Mouse (Mus musculus) embryonic facial prominence, embryonic 11.5 days (tissue): Measurements from ENCODE around the gene Sgf29. TPM values are rescaled to one million over a fixed set of nuclear protein-coding genes. Genes with fewer than 3 reads are reported as not detected.
"Not testable (repeated sequence)": the region's sequence is repeated elsewhere in the genome, so short reads cannot be mapped to it uniquely, and the experiment has no call there.

Experiments used
- ATAC-seq: fragments of 200-750 bp; cut with Nextera tagmentation; replicated peaks from 2 replicates; pipeline ENCODE4 v1.8.0; 2017; ENCODE audit warnings: low read depth; ENCODE audit not compliant: insufficient number of reproducible peaks, low FRiP score, low TSS enrichment
- DNase-seq: peaks from one replicate; pipeline ENCODE4 v3.0.0-alpha.2; 2015; ENCODE audit warnings: low spot score
- H3K27ac ChIP-seq: fragments of 300-500 bp; sonication (generic); replicated peaks from 2 replicates; pipeline ENCODE4 v1.5.1; 2014; ENCODE audit warnings: mild to moderate bottlenecking, low read depth, low read length, control low read depth
- H3K27me3 ChIP-seq: fragments of 300-500 bp; sonication (generic); 2 replicates; pipeline ENCODE4 v1.6.1; 2014; ENCODE audit warnings: mild to moderate bottlenecking, low read length, moderate library complexity, mixed read lengths; ENCODE audit not compliant: control insufficient read depth, insufficient read depth
- H3K36me3 ChIP-seq: fragments of 300-500 bp; sonication (generic); replicated peaks from 2 replicates; pipeline ENCODE4 v1.6.1; 2014; ENCODE audit warnings: low read depth, mild to moderate bottlenecking, low read length, moderate library complexity, mixed read lengths; ENCODE audit not compliant: control insufficient read depth, insufficient read depth
- H3K4me1 ChIP-seq: fragments of 300-500 bp; sonication (generic); 2 replicates; pipeline ENCODE4 v1.6.1; 2014; ENCODE audit warnings: low read length, mixed read lengths; ENCODE audit not compliant: control insufficient read depth, insufficient read depth
- H3K4me2 ChIP-seq: fragments of 300-500 bp; sonication (generic); 2 replicates; pipeline ENCODE4 v1.6.1; 2014; ENCODE audit warnings: low read depth, mild to moderate bottlenecking, control low read depth, low read length, moderate library complexity
- H3K4me3 ChIP-seq: fragments of 300-500 bp; sonication (generic); 2 replicates; pipeline ENCODE4 v1.5.1; 2014; ENCODE audit warnings: low read depth, low read length, control low read depth
- H3K9ac ChIP-seq: fragments of 300-500 bp; sonication (generic); replicated peaks from 2 replicates; pipeline ENCODE4 v1.6.1; 2014; ENCODE audit warnings: mild to moderate bottlenecking, control low read depth, low read length
- H3K9me3 ChIP-seq: fragments of 300-500 bp; sonication (generic); replicated peaks from 2 replicates; pipeline ENCODE4 v1.6.1; 2016; ENCODE audit warnings: mild to moderate bottlenecking, low read length, inconsistent platforms, mixed read lengths; ENCODE audit not compliant: control insufficient read depth
- WGBS: fragments of 180-500 bp; shearing (Covaris S2); extraction: QIAGEN DNeasy Blood & Tissue Kit; methylation state at CpG from one replicate; pipeline ENCODE4 v1.1.7; 2014; 5-methylcytosine and 5-hydroxymethylcytosine counted together
- polyA plus RNA-seq: library from polyadenylated mRNA; unstranded; fragments of >200 nt; fragmentation: Nextera tagmentation; extraction: Ambion mirVana; gene quantifications from 2 replicates; pipeline ENCODE4 v1.2.1, GENCODE M21; 2014

Gene Sgf29
- polyA plus RNA-seq, 1 experiment from 2014 or later: 53.7 TPM

DNA sequence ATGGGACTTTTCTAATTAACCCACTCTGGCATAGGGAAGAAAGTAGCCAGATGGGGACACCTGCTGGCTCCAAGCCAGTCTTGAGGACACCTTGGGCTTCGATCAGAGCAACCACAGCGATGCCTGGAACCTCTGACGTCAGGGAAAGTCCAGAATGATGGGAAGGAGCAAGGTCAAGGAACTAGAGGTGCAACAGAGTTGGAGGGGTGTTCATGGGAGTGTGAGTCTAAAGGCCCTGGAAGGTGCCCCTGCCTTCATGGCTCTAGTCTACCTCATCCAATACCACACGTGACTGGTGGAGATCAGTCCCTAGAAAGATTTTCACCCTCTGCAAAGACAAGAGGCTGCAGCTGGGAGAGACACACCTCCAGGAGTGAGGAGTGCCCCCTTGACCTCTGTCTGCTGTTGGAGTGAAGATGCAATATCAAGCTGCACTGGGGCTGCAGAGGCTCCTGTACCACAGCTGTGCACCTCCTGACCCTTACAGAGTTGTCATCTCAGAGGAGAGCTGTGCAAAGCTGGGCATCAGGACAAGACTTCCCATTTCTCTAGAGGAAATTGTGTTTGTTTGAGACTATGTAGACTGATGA, 27.6 kb downstream of the Sgf29 start:
- DNase-seq (no peak), ATAC-seq (no peak)
- no peak overlapping the region for H3K4me2 ChIP-seq
- no peaks in the 10 kb centered on the region for H3K4me1 ChIP-seq
- no peaks in the 10 kb centered on the region for H3K9me3 ChIP-seq
- no peak overlapping the region for H3K9ac ChIP-seq
- no peak overlapping the region for H3K4me3 ChIP-seq
- no peak overlapping the region for H3K27ac ChIP-seq
- H3K36me3 ChIP-seq: 0 out of 2 replicates have a peak, but pooled peaks cover under 1% of the 10 kb centered on the region
- 80% methylated on average over 4 of the region's 4 CpGs for WGBS
- H3K27me3 ChIP-seq: no peaks in the 10 kb centered on the region

DNA sequence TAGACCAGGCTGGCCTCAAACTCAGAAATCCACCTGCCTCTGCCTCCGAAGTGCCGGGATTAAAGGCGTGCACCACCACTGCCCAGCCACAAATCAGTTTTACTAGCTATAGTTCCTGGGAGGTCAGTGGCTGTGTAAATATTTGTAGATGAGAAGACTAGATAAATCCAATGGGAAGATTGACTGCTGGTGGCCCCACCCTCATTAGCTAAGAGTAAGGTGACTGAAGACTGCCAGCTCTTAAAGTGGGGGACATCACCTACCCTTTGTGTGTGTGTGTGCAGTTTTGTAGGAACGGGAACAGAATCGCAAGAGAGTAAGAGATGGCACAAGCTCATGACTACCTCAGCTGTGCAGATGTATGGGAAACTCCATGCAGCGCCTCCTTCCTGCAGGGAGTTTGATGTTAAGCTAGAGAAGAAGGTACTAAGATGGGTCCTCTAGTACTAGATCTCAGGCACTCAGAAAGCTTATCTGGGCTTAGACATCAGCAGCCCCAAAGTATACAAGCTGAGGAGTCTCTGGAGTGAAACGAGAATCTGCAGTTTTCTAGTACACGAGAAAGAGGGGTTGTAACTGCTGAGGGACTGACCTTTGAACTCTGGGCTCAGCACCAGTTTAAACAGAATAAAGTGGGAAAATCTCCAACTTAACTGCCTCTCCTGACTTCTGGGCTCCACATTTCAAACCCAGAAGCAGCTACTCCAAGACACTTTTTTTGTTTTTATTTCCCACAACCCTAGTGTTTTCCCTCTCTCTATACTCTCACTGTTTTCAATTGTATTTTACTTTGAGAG, 29.6 kb downstream of the Sgf29 start:
- Histone ChIP-seq H3K4me1 (no peaks in the 10 kb centered on the region), H3K36me3 (no peaks in the 10 kb centered on the region), H3K27ac (no peak overlapping the region), H3K9me3 (no peaks in the 10 kb centered on the region), H3K9ac (no peak overlapping the region), H3K27me3 (no peaks in the 10 kb centered on the region), H3K4me3 (no peak overlapping the region), H3K4me2 (no peak overlapping the region)
- 82% methylated on average over 8 of the region's 8 CpGs for WGBS
- no peak for DNase-seq
- no peak for ATAC-seq

DNA sequence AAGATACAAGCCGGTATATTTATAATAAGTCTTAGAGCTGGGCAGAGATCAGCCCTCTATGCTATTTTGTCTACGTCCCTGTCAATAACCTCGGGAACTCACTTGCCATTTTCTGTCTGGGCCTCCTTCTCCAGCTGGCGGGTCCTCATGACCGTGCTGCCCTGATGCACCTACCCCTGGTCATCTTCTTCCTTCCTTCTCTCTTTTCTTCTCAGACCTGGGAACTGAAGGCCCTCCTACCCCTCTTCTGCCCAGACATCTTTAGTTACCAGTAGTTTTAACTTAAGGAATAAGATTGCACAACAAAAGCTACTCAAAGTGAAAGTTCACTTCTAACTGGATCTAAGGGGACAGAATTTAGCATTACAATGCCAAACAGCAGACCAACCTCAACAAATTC, 30.6 kb downstream of the Sgf29 start:
- Histone ChIP-seq H3K9me3 (no peaks in the 10 kb centered on the region), H3K4me2 (no peak overlapping the region), H3K36me3 (no peaks in the 10 kb centered on the region), H3K27ac (no peak overlapping the region), H3K9ac (no peak overlapping the region), H3K4me3 (no peak overlapping the region), H3K27me3 (no peaks in the 10 kb centered on the region), H3K4me1 (no peaks in the 10 kb centered on the region)
- ATAC-seq (no peak), DNase-seq (no peak)
- WGBS: 93% methylated on average over 5 of the region's 5 CpGs

DNA sequence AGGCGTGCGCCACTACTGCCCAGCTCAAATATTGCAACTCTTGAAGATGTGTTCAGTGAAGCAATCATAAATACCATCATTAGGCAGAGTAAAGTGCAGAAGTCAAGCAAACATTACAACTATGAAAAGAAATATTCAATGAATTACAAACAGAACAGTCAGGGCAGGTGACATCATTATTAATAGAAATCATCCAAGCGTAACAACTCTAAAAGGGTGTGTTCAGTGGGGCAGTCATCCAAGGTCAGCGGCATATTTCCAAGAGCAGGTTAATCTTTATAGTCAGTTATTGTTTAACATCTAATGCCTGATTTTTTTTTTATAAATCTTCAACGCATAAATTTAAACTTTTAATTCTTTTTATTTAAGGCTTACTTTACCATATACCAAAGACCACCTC, 32.1 kb downstream of the Sgf29 start:
- Histone ChIP-seq H3K4me3 (no peak overlapping the region), H3K27ac (no peak overlapping the region), H3K4me2 (no peak overlapping the region), H3K9ac (no peak overlapping the region), H3K27me3 (no peaks in the 10 kb centered on the region), H3K36me3 (no peaks in the 10 kb centered on the region), H3K9me3 (no peaks in the 10 kb centered on the region), H3K4me1 (no peaks in the 10 kb centered on the region)
- WGBS: 97% methylated on average over 5 of the region's 5 CpGs
- DNase-seq (no peak), ATAC-seq (no peak)

DNA sequence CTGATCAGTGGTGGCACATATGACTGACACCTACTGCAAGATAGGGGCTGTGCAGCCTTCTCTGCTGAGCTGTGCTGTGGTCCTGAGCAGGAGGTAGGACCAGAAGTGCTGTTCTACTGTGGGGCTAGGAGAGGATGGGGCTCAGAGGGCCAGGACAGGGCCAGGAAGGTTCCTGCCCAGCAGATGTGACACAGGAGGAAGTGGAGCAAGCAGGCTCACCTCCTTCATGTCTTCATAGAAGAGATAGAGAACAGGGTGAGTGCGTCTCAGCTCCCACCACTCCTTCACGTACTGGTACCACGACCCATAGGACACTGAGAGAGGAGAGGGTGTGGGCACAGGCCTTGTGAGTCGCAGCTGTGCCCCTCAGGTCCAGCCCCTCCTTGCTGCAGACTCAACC, 39.0 kb downstream of the Sgf29 start:
- 85% methylated on average over 4 of the region's 4 CpGs for WGBS

DNA sequence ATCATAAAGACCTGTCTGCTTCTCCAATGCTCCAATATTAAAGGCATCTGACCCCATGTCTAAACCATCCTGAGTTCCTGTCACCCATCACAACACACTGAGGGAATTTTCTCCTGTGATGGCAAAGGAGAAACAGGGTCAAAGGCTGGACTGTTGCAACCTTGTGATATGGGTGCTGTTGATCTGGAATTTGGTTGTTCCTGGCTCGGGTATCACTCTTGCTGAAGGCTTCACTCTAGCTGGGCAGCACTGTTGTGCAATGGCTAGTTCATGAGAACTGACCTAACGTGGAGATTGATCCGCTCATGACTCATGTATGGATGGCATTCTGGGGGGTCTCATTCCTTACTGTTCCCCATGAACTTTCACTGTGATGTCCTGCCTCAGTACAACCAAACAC, 39.9 kb downstream of the Sgf29 start:
- Histone ChIP-seq H3K4me2 (no peak overlapping the region), H3K9ac (no peak overlapping the region), H3K4me1 (no peaks in the 10 kb centered on the region), H3K4me3 (no peak overlapping the region), H3K27ac (no peak overlapping the region), H3K9me3 (no peaks in the 10 kb centered on the region), H3K36me3 (no peaks in the 10 kb centered on the region; the same call in 1 of the 2 replicates), H3K27me3 (no peaks in the 10 kb centered on the region)
- 90% methylated on average over 3 of the region's 3 CpGs for WGBS
- DNase-seq (no peak), ATAC-seq (no peak)

More for the DNA sequence above, 39.0 kb downstream of the Sgf29 start:
- H3K27ac ChIP-seq, DNase-seq, H3K4me3 ChIP-seq, H3K9me3 ChIP-seq, H3K4me2 ChIP-seq, H3K36me3 ChIP-seq, ATAC-seq, H3K27me3 ChIP-seq, H3K9ac ChIP-seq, H3K4me1 ChIP-seq: not testable (repeated sequence)

DNA sequence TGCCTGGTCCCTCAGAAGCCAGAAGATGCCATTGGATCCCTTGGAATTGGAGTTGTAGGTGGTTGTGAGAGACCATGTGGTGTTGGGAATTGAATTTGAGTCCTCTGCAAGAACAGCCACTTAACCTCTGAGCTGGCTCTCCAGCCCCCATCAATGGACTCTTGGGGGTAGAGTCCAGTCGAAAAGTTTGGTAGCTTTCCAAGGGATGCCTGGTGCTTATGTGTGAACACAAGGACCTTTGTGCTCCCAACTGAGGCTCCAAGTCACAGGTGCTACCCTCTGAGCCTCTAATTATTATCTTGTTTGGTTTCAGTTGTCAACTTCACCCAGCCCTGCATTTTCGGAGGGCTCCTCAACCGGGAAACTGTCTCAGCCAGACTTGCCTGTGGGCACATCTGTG, 41.6 kb downstream of the Sgf29 start:
- ATAC-seq: no peak
- H3K9me3 ChIP-seq: no peaks in the 10 kb centered on the region

DNA sequence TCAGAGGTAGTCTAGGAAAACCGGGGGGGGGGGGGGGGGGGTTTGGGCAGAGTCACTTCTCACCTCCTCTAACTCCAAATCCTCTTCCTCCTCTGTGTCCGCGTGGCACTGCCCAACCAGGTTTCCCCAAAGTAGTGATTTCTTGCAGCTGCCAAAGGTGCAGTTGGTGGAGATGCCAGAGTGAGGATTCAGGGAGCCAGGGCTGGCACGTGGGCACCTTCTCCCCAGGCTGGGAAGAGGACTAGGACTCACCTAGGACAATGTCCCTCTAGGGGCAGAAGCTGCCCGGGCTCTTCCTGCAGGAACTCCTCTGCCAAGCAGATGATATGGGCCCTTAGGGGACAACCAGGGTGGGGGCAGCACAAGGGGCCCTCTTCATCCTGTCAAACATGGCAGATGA, 42.6 kb downstream of the Sgf29 start:
- 85% methylated on average over 5 of the region's 5 CpGs for WGBS
- no peak for DNase-seq

More for the DNA sequence above, 41.6 kb downstream of the Sgf29 start:
- no peak for DNase-seq
- H3K27me3 ChIP-seq: no peaks in the 10 kb centered on the region
- no peaks in the 10 kb centered on the region; the same call in 1 of the 2 replicates for H3K36me3 ChIP-seq
- no peak overlapping the region for H3K4me3 ChIP-seq
- no peak overlapping the region for H3K9ac ChIP-seq
- WGBS: 86% methylated on average over 3 of the region's 3 CpGs
- H3K27ac ChIP-seq: no peak overlapping the region
- peaks cover 2% of the 10 kb centered on the region; the same call in 1 of the 2 replicates for H3K4me1 ChIP-seq
- H3K4me2 ChIP-seq: no peak overlapping the region

More for the DNA sequence above, 42.6 kb downstream of the Sgf29 start:
- Histone ChIP-seq H3K9me3 (no peaks in the 10 kb centered on the region), H3K4me2 (no peak overlapping the region), H3K9ac (no peak overlapping the region), H3K27me3 (no peaks in the 10 kb centered on the region), H3K4me1 (peaks cover 2% of the 10 kb centered on the region; the same call in 1 of the 2 replicates), H3K27ac (no peak overlapping the region), H3K4me3 (no peak overlapping the region), H3K36me3 (no peaks in the 10 kb centered on the region; the same call in 1 of the 2 replicates)
- no peak for ATAC-seq
